Mouse (Mus musculus) midbrain, embryonic 11.5 days (tissue): ENCODE measurements around the gene Zfp809. TPM values are rescaled to one million over a fixed set of nuclear protein-coding genes. Genes with fewer than 3 reads are reported as not detected.

ENCODE experiments used
- ATAC-seq: fragments of 200-750 bp; cut with Nextera tagmentation; 2 replicates; pipeline ENCODE4 v1.8.0; 2017; ENCODE audit warnings: moderate TSS enrichment, moderate library complexity; ENCODE audit not compliant: low FRiP score
- DNase-seq: peaks from one replicate; pipeline ENCODE4 v3.0.0; 2015; ENCODE audit warnings: low spot score; ENCODE audit errors: missing footprints
- H3K27ac ChIP-seq: fragments of 300-500 bp; sonication (generic); 2 replicates; pipeline ENCODE4 v1.5.1; 2014; ENCODE audit warnings: low read depth, low read length
- H3K27me3 ChIP-seq: fragments of 300-500 bp; sonication (generic); 2 replicates; pipeline ENCODE4 v1.6.1; 2014; ENCODE audit warnings: mild to moderate bottlenecking, low read length, moderate library complexity, mixed read lengths; ENCODE audit not compliant: control insufficient read depth, insufficient read depth
- H3K36me3 ChIP-seq: fragments of 300-500 bp; sonication (generic); 2 replicates; pipeline ENCODE4 v1.6.1; 2014; ENCODE audit warnings: mild to moderate bottlenecking, low read length, moderate library complexity, mixed read lengths; ENCODE audit not compliant: control insufficient read depth, insufficient read depth
- H3K4me1 ChIP-seq: fragments of 300-500 bp; sonication (generic); 2 replicates; pipeline ENCODE4 v1.6.1; 2014; ENCODE audit warnings: low read length; ENCODE audit not compliant: control insufficient read depth, insufficient read depth
- H3K4me2 ChIP-seq: fragments of 300-500 bp; sonication (generic); 2 replicates; pipeline ENCODE4 v1.6.1; 2014; ENCODE audit warnings: mild to moderate bottlenecking, moderate library complexity
- H3K4me3 ChIP-seq: fragments of 300-500 bp; sonication (generic); 2 replicates; pipeline ENCODE4 v1.5.1; 2014; ENCODE audit warnings: low read depth, low read length
- H3K9ac ChIP-seq: fragments of 300-500 bp; sonication (generic); 2 replicates; pipeline ENCODE4 v1.6.1; 2014; ENCODE audit warnings: low read length
- H3K9me3 ChIP-seq: fragments of 300-500 bp; sonication (generic); 2 replicates; pipeline ENCODE4 v1.6.1; 2016; ENCODE audit warnings: low read length; ENCODE audit not compliant: control insufficient read depth
- WGBS: fragments of 180-500 bp; shearing (Covaris S2); extraction: QIAGEN DNeasy Blood & Tissue Kit; methylation state at CpG from one replicate; pipeline ENCODE4 v1.1.7; 2014; 5-methylcytosine and 5-hydroxymethylcytosine counted together
- polyA plus RNA-seq: library from polyadenylated mRNA; unstranded; fragments of >200 nt; fragmentation: Nextera tagmentation; extraction: Ambion mirVana; gene quantifications from 2 replicates; pipeline ENCODE4 v1.2.1, GENCODE M21; 2014

Zfp809 gene
- polyA plus RNA-seq = 11.3 and 11.8 TPM in 2 replicates

DNA sequence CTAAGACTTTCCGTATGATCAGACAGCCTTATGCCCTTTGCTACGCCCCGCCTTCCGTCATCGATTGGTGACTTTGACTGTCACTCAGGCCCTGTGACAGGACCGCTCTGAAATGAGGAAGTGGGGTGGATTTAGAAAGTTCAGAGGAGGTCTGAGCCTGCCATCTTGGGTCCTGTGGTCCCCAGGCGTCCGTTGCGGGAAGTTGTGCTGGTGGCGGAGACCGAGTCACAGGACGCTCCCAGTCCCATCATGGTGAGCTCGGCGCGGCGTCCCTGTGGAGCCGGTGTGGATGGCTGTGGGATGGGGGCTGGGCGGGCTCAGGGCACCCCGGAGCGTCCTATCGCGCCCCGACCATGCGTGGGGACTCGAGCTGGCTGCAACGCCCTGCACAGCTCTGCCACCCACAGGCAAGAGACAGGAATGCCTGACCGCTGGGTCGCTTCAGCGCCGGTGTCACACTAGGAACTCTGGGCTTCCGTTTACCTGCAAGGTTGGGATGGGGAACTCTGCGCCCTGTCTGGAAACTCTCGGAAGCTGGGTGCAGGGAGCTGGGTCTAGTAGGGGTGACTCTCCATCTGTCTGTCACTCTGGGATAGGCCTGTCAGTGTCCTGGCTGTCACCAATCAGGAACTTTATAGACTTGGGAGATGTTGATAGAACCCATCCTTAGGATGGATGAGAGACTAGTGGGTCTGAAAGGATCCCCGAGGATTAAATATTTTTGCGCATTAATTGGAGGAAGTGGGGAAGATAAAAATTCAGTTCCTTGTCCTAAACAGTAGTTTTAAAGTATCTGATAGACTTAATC, at the start of gene Zfp809:
TSS of gene Zfp809 (plus strand) at position 134 of the 808 bp plus-strand sequence.
- no peaks in the 10 kb centered on the region for H3K36me3 ChIP-seq
- ATAC-seq = peak; percentile 99
- peak within 1 kb of the TSS; percentile 78 for H3K9ac ChIP-seq
- H3K4me1 ChIP-seq = peaks cover 4% of the 10 kb centered on the region; the same call in 1 of the 2 replicates
- no peaks in the 10 kb centered on the region for H3K27me3 ChIP-seq
- peak; percentile 100 for DNase-seq
- H3K9me3 ChIP-seq = no peaks in the 10 kb centered on the region
- peak within 1 kb of the TSS; percentile 60 for H3K4me2 ChIP-seq
- H3K27ac ChIP-seq = peak within 1 kb of the TSS; percentile 60
- peak within 1 kb of the TSS; percentile 70 for H3K4me3 ChIP-seq
- WGBS = 2% methylated on average over 35 of the region's 35 CpGs

DNA sequence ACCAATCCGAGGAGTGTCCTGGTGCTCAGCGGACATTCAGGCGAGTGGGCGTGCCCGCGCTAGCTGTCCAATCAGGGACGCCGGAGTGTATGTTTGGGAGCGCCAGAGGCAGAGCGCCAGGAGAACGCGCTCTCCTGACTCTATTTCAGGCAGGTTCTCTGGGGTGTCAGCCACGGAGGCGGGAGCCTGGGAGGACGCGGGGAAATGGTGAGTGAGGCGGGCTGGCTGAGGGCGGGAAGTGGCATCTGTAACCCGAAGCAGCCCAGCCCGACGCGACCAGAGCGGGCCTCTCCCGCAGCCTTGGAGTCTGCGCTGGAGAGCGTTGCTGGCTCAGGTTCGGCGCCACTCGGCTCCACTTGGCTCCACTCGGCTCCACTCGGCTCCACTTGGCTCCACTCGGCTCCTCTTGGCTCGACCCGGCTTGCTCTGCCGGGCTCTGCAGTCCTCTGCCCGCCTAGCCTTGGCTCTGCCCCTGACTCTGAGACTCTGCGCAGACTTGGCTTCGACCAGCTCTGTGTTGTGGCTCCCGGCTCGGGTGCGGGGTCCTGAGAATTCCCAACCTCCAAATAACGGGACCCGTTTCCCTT, 37.4 kb upstream of the Zfp809 start, which contains the start of gene Zfp872:
TSS of gene Zfp872 (plus strand) at position 66 of the 587 bp plus-strand sequence.
- ATAC-seq (peak; percentile 75), DNase-seq (peak; percentile 90)
- H3K36me3 ChIP-seq = no peaks in the 10 kb centered on the region
- H3K4me3 ChIP-seq = peak within 1 kb of the TSS; percentile 38
- peak within 1 kb of the TSS; percentile 41; the same call in 1 of the 2 replicates for H3K9ac ChIP-seq
- no peaks in the 10 kb centered on the region for H3K4me1 ChIP-seq
- WGBS = 14% methylated on average over 43 of the region's 43 CpGs
- H3K27me3 ChIP-seq = no peaks in the 10 kb centered on the region
- H3K9me3 ChIP-seq = peaks cover 7% of the 10 kb centered on the region
- H3K4me2 ChIP-seq = peak within 1 kb of the TSS; percentile 64
- H3K27ac ChIP-seq = no peak within 1 kb of the TSS

DNA sequence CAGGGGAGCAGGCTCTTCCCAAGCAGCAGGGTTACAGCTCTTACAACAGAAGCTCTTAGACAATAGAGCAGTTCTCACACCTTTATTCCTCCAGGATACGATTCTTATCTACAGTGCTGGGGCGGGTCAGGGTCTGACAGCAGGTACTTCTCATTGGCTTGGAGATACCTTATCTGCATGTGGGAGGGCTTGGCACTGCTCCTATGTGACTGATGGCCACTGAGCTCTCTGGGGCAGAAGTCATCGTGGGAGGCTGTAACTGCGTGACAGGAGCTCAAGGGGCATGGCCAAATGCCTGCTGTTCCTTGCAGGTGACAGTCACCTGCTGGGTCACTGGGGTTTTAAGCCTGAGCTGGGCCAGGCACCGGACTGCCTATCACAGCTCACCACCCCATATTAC, 29.1 kb upstream of the Zfp809 start:
- Histone ChIP-seq H3K27me3 (no peaks in the 10 kb centered on the region), H3K4me3 (no peak overlapping the region), H3K4me2 (no peak overlapping the region), H3K36me3 (no peaks in the 10 kb centered on the region), H3K4me1 (no peaks in the 10 kb centered on the region), H3K9ac (no peak overlapping the region), H3K27ac (no peak overlapping the region), H3K9me3 (peaks cover 18% of the 10 kb centered on the region)
- no peak for ATAC-seq
- no peak for DNase-seq
- WGBS = 48% methylated on average over 5 of the region's 5 CpGs

DNA sequence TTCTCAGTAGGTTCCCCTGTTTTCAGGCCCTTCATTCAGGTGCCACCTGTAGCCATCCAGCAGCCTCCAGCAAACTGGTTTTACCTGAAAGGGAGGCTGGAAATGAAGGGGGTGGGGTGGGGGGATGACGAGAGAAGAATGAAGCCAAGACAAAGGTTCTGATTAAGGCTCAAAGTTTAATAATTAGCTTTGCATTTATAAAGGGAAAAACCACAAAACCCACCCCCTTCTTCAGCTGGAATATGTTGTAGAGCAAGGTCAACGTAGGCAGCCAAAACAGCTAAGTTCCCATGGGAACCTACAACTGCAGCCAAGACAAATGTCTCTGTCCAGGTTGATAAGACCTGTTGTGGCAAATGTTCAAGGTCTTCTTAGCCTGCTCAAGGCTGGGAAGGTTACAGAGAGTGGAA, 11.7 kb upstream of the Zfp809 start:
- Histone ChIP-seq H3K27me3 (no peaks in the 10 kb centered on the region), H3K9me3 (no peaks in the 10 kb centered on the region), H3K9ac (no peak overlapping the region), H3K4me1 (no peaks in the 10 kb centered on the region), H3K4me2 (no peak overlapping the region), H3K27ac (no peak overlapping the region), H3K4me3 (no peak overlapping the region), H3K36me3 (no peaks in the 10 kb centered on the region)
- DNase-seq = no peak
- WGBS = 82% methylated on average over 2 of the region's 2 CpGs
- ATAC-seq = no peak

DNA sequence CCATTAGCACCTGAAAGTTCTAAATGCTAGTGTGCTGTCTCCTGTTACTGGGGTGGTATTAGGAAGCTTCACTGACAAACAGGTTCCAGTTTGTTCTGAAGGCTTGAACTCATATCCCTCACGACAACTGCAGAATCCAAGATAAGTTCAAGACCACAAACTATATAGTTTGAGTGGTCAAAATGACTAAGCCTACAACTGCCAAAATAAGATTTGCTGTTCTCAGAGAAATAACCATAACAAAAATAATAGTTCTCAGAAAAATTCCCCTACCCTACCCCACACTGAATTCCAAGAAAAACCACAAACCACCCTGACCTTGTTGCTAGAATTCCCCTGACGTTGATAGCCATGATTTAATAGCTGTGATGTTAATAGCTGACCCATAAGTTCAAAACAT, 11.0 kb upstream of the Zfp809 start:
- DNase-seq = no peak
- H3K27me3 ChIP-seq = no peaks in the 10 kb centered on the region
- no peak overlapping the region for H3K4me2 ChIP-seq
- ATAC-seq = no peak
- WGBS = 84% methylated on average over 2 of the region's 2 CpGs
- H3K4me1 ChIP-seq = no peaks in the 10 kb centered on the region
- H3K9ac ChIP-seq = no peak overlapping the region
- no peak overlapping the region for H3K4me3 ChIP-seq
- H3K36me3 ChIP-seq = no peaks in the 10 kb centered on the region
- H3K9me3 ChIP-seq = no peaks in the 10 kb centered on the region
- H3K27ac ChIP-seq = no peak overlapping the region

DNA sequence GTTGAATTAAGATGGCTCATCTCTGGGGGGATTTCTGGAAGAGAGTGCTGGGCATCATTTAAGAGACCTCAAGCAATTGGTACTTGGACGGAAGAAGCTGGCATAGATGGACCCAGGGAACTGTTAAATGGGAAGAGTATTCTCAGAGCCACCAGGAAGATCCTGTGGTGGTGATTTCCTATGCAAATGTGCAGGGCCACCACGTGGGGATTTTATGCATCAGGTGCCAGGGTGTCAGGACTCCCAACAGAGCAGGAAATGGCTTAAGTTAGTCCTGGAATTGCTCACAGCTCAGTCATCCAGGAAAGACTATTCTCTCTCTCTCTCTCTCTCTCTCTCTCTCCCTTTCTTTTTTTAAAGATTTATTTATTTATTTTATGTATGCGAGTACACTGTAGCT, 8.8 kb upstream of the Zfp809 start:
- no peak overlapping the region for H3K4me3 ChIP-seq
- no peak overlapping the region for H3K4me2 ChIP-seq
- no peaks in the 10 kb centered on the region for H3K4me1 ChIP-seq
- no peak overlapping the region for H3K27ac ChIP-seq
- H3K36me3 ChIP-seq = no peaks in the 10 kb centered on the region
- WGBS = 64% methylated on average over 3 of the region's 3 CpGs
- H3K27me3 ChIP-seq = no peaks in the 10 kb centered on the region
- no peak overlapping the region for H3K9ac ChIP-seq
- DNase-seq (no peak), ATAC-seq (no peak)
- no peaks in the 10 kb centered on the region for H3K9me3 ChIP-seq

DNA sequence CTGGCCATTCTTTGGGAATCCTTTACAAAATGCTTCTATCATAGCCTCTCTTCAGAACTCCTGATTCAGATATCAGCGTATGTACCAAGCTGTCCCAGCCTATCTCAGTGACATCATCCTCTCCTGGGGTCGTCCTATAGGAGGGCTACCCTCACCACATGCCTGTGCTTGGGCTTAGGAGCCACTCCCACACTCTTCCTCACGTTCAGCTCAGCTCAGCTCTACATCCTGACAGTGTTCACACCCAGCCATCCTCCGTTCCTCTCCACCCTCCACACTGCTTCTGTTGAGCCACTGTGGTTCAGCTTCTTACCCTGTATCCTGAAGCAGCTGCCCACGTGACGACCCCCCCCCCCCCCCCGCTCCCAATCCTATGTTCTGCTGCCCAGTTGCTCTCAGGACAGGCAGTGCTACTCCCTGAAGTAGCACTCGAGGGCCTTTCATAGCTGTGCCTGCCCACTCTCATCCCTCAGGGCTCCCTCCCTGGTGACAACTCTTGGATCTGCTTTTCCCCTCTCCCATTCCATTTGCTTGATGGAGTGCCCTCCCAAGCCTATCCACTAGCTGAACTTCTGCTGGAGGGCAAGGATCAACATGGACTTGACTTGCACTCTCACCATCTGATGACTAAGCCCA, 7.5 kb upstream of the Zfp809 start:
- H3K4me1 ChIP-seq = no peaks in the 10 kb centered on the region
- WGBS = 55% methylated on average over 6 of the region's 8 CpGs
- no peak for ATAC-seq
- no peak overlapping the region for H3K27ac ChIP-seq
- DNase-seq = no peak
- H3K9ac ChIP-seq = no peak overlapping the region
- no peaks in the 10 kb centered on the region for H3K27me3 ChIP-seq
- no peaks in the 10 kb centered on the region for H3K9me3 ChIP-seq
- no peak overlapping the region for H3K4me2 ChIP-seq
- H3K36me3 ChIP-seq = no peaks in the 10 kb centered on the region
- H3K4me3 ChIP-seq = no peak overlapping the region

DNA sequence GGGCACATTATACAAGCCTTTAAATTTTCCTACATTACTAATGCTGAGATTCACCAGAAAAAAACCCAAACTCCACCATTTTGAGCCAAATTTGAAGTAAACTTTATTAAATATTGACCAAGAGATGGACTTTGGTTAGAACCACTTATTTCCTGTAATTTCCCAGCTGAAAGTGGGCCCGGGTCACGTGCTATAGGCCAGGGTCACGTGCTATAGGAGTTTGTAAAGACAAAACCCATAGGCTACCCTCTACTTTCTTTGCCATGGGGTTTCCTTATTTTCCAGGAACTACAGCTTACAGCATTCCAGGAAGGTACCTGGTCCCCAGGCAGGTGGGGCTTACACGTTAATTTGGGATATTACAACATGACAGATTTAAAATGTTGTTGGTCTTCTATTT, 1.4 kb upstream of the Zfp809 start:
- H3K4me3 ChIP-seq = no peak overlapping the region
- no peak overlapping the region for H3K27ac ChIP-seq
- no peak overlapping the region for H3K9ac ChIP-seq
- H3K4me1 ChIP-seq = peaks cover 4% of the 10 kb centered on the region; the same call in 1 of the 2 replicates
- ATAC-seq (no peak), DNase-seq (no peak)
- no peak overlapping the region for H3K4me2 ChIP-seq
- WGBS = 90% methylated on average over 4 of the region's 4 CpGs
- H3K36me3 ChIP-seq = no peaks in the 10 kb centered on the region
- no peaks in the 10 kb centered on the region for H3K9me3 ChIP-seq
- H3K27me3 ChIP-seq = no peaks in the 10 kb centered on the region
